Comparison of ENCODE assay signal across 19 mouse cellular contexts in the genomic region with DNA sequence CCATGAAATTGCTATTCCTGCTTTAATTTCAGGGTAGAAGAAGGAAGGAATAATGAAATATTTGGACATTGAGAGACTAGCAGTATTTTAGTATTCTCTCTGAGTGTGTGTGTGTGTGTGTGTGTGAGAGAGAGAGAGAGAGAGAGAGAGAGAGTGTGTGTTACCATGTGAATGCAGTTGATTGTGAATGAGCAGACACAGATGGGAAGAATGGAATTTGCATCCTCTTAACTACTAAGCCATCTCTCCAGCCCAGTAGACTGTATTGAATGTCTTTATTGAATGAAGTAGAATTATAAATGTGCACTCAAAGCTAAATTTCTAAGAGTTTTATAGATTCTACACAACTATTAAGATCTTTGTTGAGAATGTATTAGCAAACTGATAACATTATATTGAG.
"Had no signal": no experiment of that assay in that cellular context is flagged by ENCODE, and none has a peak within 500 bp of the region (broad histone marks: within the 10 kb centered on the region; RNA-seq: fewer than 3 reads in every experiment).

No protein-coding gene starts in this region.

- H3K4me2 ChIP-seq: lung, embryonic 14.5 days; midbrain, embryonic 12.5 days; neural tube, embryonic 13.5 days; neural tube, embryonic 15.5 days had no signal

- H3K36me3 ChIP-seq: midbrain, embryonic 10.5 days; midbrain, embryonic 12.5 days; neural tube, embryonic 13.5 days; neural tube, embryonic 15.5 days had no signal

- H3K9ac ChIP-seq: lung, embryonic 14.5 days; midbrain, embryonic 12.5 days; neural tube, embryonic 13.5 days; neural tube, embryonic 15.5 days had no signal

- H3K9me3 ChIP-seq: midbrain, embryonic 10.5 days; midbrain, embryonic 12.5 days; neural tube, embryonic 13.5 days; neural tube, embryonic 15.5 days had no signal

- H3K4me1 ChIP-seq: midbrain, embryonic 10.5 days; midbrain, embryonic 12.5 days; neural tube, embryonic 13.5 days; neural tube, embryonic 15.5 days had no signal

- H3K4me3 ChIP-seq: midbrain, embryonic 10.5 days; midbrain, embryonic 12.5 days; myocyte; neural tube, embryonic 13.5 days; neural tube, embryonic 15.5 days had no signal

- H3K27ac ChIP-seq: midbrain, embryonic 10.5 days; midbrain, embryonic 12.5 days; neural tube, embryonic 13.5 days; neural tube, embryonic 15.5 days had no signal

- ATAC-seq: midbrain, embryonic 16.5 days had no signal

- DNase-seq: lung, adult 18-20 months; lung, embryonic 14.5 days; lung, postnatal 10 days; lung, postnatal 4 days; midbrain, embryonic 14.5 days; retina, postnatal 1 day; right cerebral cortex, adult 18-20 months; right cerebral cortex, postnatal 25 days; right cerebral cortex, postnatal 4 days; spleen, adult 18-20 months; thymus, adult 18-20 months; thymus, postnatal 25 days; thymus, postnatal 4 days had no signal

- H3K27me3 ChIP-seq: midbrain, embryonic 12.5 days; neural tube, embryonic 13.5 days; neural tube, embryonic 15.5 days had no signal
